Mouse (Mus musculus) spleen, adult 18-20 months (tissue): ENCODE data around the gene Mvb12b.

Source experiments
- DNase-seq, 2 experiments: peaks; one replicate each; pipeline ENCODE4 v3.0.0; 2022; ENCODE audit warnings: mixed read lengths in 2 of 2

The Mvb12b gene

GRCm38 (mm10) chr2:33808032-33808431 is 79.7 kb downstream of the Mvb12b start:
- no peak for DNase-seq

- no peak for DNase-seq
These were observed 82.1 kb downstream of the Mvb12b start for GRCm38 (mm10) chr2:33805640-33806039.

GRCm38 (mm10) chr2:33803717-33804214 is 84.0 kb downstream of the Mvb12b start:
- peak; percentile 39 to 50 for DNase-seq

GRCm38 (mm10) chr2:33803083-33803615 is 84.6 kb downstream of the Mvb12b start:
- peak in 1 of 2 experiments; percentile 33 for DNase-seq

GRCm38 (mm10) chr2:33801760-33802159 is 86.0 kb downstream of the Mvb12b start:
- DNase-seq = no peak

- no peak for DNase-seq
These were observed 86.4 kb downstream of the Mvb12b start for GRCm38 (mm10) chr2:33801336-33801735.

GRCm38 (mm10) chr2:33800221-33800620 is 87.5 kb downstream of the Mvb12b start:
- DNase-seq = no peak

GRCm38 (mm10) chr2:33795716-33796472 is 91.9 kb downstream of the Mvb12b start:
- DNase-seq = no peak

- no peak for DNase-seq
These were observed 92.7 kb downstream of the Mvb12b start for GRCm38 (mm10) chr2:33795001-33795580.

- DNase-seq = no peak
These were observed 93.3 kb downstream of the Mvb12b start for GRCm38 (mm10) chr2:33794483-33794882.

- DNase-seq = no peak
These were observed 97.4 kb downstream of the Mvb12b start for GRCm38 (mm10) chr2:33790301-33790700.

- DNase-seq = no peak
These were observed 98.0 kb downstream of the Mvb12b start for GRCm38 (mm10) chr2:33789732-33790131.

GRCm38 (mm10) chr2:33789279-33789678 is 98.5 kb downstream of the Mvb12b start:
- no peak for DNase-seq

- no peak for DNase-seq
These were observed 98.9 kb downstream of the Mvb12b start for GRCm38 (mm10) chr2:33788851-33789250.

GRCm38 (mm10) chr2:33788131-33788530 is 99.6 kb downstream of the Mvb12b start:
- DNase-seq = no peak

GRCm38 (mm10) chr2:33786064-33786463 is 101.7 kb downstream of the Mvb12b start:
- DNase-seq = no peak

- DNase-seq = no peak
These were observed 102.2 kb downstream of the Mvb12b start for GRCm38 (mm10) chr2:33785596-33785995.

GRCm38 (mm10) chr2:33784721-33785120 is 103.0 kb downstream of the Mvb12b start:
- DNase-seq = no peak

- DNase-seq = no peak
These were observed 104.3 kb downstream of the Mvb12b start for GRCm38 (mm10) chr2:33783419-33783818.

- DNase-seq = no peak
These were observed 105.9 kb downstream of the Mvb12b start for GRCm38 (mm10) chr2:33781655-33782400.

GRCm38 (mm10) chr2:33778466-33778865 is 109.3 kb downstream of the Mvb12b start:
- DNase-seq = no peak

- DNase-seq = no peak
These were observed 110.7 kb downstream of the Mvb12b start for GRCm38 (mm10) chr2:33777051-33777450.

GRCm38 (mm10) chr2:33774884-33775283 is 112.9 kb downstream of the Mvb12b start:
- DNase-seq = no peak
